Mouse (Mus musculus): ENCODE data around the gene Clec18a.
A peak's percentile ranks its signal among the peaks of the same experiment; 100 is the strongest.
"Not testable (repeated sequence)": the region's sequence is repeated elsewhere in the genome, so short reads cannot be mapped to it uniquely, and the experiment has no call there.

The Clec18a gene

DNA sequence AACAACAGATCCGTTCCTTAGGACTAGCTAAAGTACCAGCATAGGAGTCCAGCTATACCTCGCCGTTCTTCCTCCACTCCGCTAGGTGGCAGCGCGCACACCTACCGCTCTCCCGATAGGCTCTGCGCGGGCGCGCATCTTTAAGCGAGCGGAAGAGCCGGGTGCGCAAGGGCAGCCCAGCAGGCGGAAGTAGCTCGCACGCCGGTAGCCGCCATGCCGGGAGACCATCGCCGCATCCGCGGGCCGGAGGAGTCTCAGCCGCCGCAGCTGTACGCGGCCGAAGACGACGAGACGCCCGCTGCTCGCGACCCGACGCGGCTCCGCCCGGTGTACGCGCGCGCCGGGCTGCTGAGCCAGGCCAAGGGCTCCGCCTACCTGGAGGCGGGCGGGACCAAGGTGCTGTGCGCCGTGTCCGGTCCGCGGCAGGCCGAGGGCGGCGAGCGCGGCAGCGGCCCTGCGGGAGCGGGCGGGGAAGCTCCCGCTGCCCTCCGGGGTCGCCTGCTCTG, 36.0 kb downstream of the Clec18a start, which contains the start of gene Exosc6:
Gene Exosc6 (plus strand): TSS at position 182 of the 506 bp plus-strand sequence.
- peak; percentile 94 for DNase-seq (ENCODE audit: low read depth, low spot score)

DNA sequence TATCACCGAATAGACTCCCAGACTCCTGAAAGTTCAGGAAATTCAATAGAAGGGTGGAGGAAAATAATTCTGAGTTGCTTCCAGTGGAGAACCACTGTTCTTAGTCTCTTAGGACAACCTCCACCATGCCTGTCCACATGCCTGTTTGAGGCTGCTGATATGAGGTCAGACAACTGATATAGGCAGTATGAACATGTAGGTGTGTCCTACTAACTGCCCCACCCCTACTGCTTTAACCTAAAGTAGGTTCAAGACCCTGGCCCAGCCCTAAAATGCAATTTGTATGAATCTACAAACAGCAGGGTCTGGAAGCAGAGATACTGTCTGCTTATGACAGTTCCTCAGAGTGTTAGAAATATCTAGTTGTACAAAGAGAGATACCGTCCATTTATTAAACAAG, 36.6 kb downstream of the Clec18a start:
- no peak for DNase-seq (ENCODE audit: low read depth, low spot score)

- DNase-seq (ENCODE audit: low read depth, low spot score) = no peak
These were observed 37.1 kb downstream of the Clec18a start for GRCm38 (mm10) chr8:111055031-111055634.

DNA sequence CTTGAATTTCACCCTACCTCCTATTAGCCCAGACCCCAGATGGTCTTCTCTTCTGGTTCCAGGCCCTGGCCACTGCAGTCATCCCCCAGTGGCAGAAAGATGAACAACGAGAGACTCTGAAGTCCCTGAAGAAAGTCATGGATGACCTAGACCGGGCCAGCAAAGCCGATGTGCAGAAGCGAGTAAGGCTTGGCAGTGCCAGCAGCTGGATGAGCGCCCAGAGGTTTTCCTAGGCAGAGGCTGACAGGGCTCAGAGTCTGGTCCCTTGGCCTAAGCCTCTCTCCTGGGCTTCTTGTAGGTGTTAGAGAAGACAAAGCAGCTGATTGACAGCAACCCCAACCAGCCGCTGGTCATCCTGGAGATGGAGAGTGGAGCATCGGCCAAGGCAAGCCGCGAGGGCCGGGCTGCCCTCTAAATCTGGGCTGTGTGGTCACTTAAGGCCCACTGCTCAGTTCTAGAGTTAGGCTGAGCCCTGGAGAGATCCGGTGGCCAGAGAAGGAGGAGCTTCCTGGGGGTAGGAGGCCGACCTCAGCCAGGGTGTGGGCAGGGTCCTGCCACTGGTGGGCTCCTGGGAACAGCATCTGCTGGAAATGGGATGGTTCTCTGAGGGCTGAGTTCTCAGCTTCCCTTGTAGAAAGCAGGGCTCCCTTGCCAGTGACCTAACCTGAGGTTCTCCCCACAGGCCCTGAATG, 38.3 kb downstream of the Clec18a start:
- DNase-seq (ENCODE audit: low read depth, low spot score) = no peak

DNA sequence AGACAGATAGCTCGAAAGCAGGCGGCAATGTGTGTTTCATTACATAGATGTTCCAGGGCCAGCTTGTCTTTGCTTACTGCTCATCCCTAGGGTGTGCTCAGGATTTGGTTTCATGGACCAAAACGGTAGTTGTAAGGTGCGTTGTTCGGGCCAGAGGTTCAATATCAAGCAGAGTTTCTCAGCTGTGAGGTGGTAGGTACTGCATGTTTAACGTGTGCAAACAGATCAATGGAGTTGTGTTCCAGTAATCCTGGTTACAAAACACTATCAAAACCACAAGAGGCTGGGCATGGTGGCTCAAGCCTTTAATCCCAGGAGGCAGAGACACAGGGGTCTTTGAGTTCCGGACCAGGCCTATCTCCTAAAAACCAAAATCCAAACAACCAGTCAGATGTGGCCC, 43.1 kb downstream of the Clec18a start:
- no peak for DNase-seq (ENCODE audit: low read depth, low spot score)

- no peak for DNase-seq (ENCODE audit: low read depth, low spot score)
These were observed 43.5 kb downstream of the Clec18a start for GRCm38 (mm10) chr8:111048694-111049093.

DNA sequence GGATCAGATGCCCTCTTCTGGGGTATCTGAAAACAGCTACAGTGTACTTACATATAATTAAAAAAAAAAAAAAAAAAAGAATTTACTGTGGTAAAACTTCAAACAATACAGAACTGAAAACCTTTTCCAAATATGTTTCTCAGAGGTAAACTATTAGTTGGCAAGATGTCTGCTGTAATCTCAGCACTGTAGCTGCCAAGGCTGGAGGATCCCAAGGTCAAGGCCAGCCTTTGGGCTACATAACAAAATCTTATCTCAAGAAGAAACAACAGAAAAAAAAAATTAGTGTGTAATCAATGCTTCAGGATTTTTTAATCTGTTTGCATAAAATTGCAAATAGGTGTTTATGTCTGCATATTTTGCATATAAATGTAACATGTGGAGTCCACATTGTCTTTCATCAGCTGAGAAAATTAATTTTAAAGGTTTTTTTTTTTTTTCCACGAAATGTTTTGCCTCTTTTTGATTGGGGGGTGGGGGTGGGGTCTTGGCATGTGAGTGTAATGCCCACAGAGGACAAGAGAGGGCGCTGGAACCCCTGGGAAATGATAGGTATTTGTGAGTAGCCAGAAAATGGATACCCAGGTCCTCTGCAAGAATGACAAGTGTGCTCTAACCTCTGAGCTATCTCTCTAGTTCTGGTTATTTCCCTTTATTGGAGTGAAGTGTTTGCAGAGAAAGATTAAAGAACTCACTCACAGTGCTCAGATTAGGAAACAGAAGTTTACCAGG, 48.1 kb downstream of the Clec18a start:
- DNase-seq (ENCODE audit: low read depth, low spot score) = no peak

DNA sequence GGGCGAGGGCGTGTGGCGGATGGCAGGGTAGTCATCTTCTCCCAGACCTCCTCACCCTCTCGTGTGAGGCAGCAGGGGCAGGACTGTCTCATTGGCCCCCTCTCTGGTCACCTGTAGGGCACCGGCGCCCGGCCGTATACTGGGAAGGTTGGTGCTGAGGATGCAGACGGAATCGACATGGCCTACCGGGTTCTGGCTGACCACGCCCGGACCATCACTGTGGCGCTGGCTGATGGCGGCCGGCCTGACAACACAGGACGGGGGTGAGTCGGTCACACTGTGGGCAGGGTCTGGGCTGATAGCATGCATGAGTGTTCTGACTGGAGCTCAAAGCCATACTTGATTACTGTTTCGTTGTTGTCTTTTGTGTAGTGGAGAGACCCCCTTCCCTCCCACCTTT, 49.7 kb downstream of the Clec18a start:
- DNase-seq (ENCODE audit: low read depth, low spot score) = no peak

DNA sequence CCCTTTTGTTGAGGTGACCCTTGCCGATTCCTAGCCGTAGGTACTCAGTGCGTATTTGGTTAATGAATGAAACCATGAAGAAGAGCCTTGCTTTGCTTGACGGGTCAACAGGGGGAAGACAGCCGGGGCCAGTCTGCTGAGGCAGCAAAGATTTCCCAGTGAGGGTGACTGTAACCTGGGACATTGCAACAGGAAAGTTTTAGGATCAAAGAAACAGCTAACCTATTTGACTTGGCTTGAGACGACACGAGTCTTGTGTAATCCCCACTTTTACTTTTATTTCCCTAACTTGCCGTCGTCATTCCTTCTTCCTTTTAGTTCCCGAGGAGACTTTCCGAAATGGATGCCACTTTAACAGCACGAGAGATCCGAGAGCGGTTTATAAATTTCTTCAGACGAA, 55.6 kb downstream of the Clec18a start:
- DNase-seq (ENCODE audit: low read depth, low spot score) = no peak

- DNase-seq (ENCODE audit: low read depth, low spot score) = no peak
These were observed 58.0 kb downstream of the Clec18a start for GRCm38 (mm10) chr8:111034276-111034675.

GRCm38 (mm10) chr8:111033482-111034215, 58.6 kb downstream of the Clec18a start:
- peak; percentile 100 for DNase-seq (ENCODE audit: low read depth, low spot score)

DNA sequence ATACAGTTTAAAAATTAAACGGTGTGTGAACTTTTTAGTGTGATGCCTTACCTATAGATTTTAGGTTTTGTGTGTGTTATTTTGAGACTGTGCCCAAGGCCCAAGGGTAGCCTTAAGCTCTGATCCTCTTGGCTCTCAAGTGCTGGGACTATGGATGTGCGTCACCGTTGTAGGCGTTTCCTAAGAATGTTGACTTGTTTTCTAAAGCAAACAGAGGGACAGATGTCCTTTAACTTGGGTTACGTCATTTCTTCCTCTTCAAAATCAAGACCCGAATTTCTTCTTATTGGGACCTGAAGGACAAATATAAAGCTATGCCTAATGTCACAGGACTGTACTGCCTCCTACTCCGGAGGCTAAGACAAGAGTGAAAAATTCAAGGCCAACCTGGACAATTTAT, 59.3 kb downstream of the Clec18a start, which contains the start of gene Aars:
Gene Aars (plus strand): TSS at position 229 of the 400 bp plus-strand sequence.
- DNase-seq (ENCODE audit: low read depth, low spot score) = no peak

DNA sequence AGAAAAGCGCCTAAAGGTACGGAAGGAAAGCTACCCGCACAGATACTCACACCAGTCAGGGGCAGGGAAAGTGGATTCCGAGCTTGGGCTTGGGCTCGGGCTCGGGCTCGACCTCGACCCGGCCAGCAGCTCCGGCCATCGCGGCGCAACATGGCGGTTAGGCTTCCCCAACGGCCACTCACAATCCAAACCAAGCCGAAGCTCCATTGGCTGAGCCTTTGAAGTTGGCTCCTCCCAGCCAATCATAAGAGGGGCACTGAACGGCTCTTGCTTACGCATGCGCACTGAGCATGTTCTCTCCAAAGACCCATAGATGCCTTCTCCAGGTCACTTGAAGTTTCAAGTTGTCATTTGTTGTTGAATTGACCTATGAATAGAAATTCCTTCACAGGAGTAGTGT, 60.7 kb downstream of the Clec18a start, which contains the start of gene Ddx19b:
Gene Ddx19b (minus strand): TSS at position 180 of the 400 bp plus-strand sequence.
- DNase-seq (ENCODE audit: low read depth, low spot score) = no peak

DNA sequence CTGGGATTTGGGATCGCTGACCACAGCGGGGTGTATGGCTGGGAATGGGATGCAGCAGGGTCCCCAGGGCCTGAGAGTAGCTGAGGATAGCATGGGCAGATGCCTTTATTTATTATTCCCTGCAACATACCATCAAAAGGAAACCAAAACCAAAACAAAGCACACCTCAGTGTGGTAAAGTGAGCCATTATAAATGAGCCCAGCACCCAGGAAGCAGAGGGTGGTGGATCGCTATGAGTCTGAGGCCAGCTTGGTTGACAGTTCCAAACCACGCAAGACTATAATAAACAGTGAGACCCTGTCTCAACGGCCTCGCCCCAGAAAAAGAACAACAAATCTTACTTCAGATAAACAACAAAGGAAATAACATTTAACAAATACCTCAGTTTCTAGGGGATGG, 62.2 kb downstream of the Clec18a start:
- no peak for DNase-seq (ENCODE audit: low read depth, low spot score)

GRCm38 (mm10) chr8:111029589-111029988, 62.6 kb downstream of the Clec18a start:
- no peak for DNase-seq (ENCODE audit: low read depth, low spot score)

- peak; percentile 61 for DNase-seq (ENCODE audit: low read depth, low spot score)
These were observed 64.8 kb downstream of the Clec18a start for GRCm38 (mm10) chr8:111027391-111027937.

DNA sequence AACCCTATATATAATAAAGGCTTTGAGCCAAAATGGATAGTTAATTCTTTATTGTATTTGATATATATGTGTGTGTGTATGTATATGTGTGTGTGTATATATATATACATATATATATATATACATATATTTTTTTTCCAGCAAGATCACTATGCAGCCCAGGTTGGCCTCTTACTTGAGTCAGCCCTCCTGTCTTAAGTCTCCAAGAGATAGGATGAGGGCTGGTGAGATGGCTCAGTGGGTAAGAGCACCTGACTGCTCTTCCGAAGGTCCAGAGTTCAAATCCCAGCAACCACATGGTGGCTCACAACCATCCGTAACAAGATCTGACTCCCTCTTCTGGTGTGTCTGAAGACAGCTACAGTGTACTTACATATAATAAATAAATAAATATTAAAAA, 65.6 kb downstream of the Clec18a start:
- DNase-seq (ENCODE audit: low read depth, low spot score) = not testable (repeated sequence)

DNA sequence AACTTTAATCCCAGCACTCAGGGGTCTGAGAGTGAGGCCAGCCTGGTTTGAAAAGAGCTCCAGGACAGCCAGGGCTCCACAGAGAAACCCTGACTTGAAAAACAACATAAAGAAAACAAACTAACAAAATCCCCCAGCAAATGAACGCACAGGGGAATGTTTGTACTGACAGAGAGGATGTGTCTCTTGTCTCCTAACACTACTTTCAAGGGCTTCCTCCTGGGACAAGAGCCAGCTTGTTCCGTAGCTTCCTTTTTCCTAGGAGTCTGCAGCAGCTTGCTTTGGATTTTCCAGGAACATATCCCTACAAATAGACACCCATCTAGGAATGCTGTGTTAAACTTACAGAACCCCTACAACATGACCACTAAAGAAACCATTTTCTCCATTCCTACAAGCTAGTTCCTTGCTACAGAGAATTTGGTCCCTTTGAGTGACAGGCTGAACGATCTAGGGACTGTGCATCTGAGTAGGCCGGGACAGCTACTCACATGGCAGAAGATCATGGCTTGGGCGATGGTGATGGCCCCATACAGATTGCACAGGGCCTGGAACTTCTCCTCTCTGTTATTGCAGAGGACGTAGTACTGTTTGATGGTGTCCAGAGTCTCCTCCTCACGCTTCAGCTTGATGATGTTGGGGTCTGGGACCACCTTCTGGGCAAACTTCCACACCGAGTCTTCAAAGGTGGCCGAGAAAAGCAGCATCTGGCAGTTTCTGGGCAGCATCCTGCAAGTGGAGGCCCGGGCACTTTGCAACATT, 81.8 kb downstream of the Clec18a start:
- not testable (repeated sequence) for DNase-seq (ENCODE audit: low read depth, low spot score)
